Mouse (Mus musculus) CH12.LX (cell line): Measurements from ENCODE around the gene Zbtb20. TPM values are rescaled to one million over a fixed set of nuclear protein-coding genes. Genes with fewer than 3 reads are reported as not detected.

Experiments used
- DNase-seq: peaks from one replicate; pipeline ENCODE4 v3.0.0-alpha.2; 2013; ENCODE audit errors: extremely low read depth
- H3K27ac ChIP-seq: 2 replicates; pipeline ENCODE4 v1.5.1; 2012; ENCODE audit warnings: low read depth, mild to moderate bottlenecking, control low read depth, moderate library complexity; ENCODE audit not compliant: insufficient read depth
- H3K27me3 ChIP-seq: replicated peaks from 2 replicates; pipeline ENCODE3; 2012; ENCODE audit warnings: inconsistent platforms
- H3K36me3 ChIP-seq, 2 experiments: replicated peaks in 1 of 2; 2 replicates each; pipeline versions ENCODE3 to v1.6.1; 2012; ENCODE audit warnings: inconsistent platforms in 1 of 2, low read length in 1 of 2, mild to moderate bottlenecking in 1 of 2, mixed read lengths in 1 of 2, moderate library complexity in 1 of 2; ENCODE audit not compliant: control insufficient read depth in 1 of 2, insufficient read depth in 1 of 2
- H3K4me1 ChIP-seq, 2 experiments: 2 replicates each; pipeline ENCODE4 v1.6.1; 2012; ENCODE audit warnings: inconsistent platforms in 1 of 2, moderate library complexity in 1 of 2; ENCODE audit not compliant: insufficient read depth in 2 of 2, control insufficient read depth in 1 of 2
- H3K4me2 ChIP-seq: 2 replicates; pipeline ENCODE4 v1.6.1; 2012; ENCODE audit warnings: low read depth, mild to moderate bottlenecking, control low read depth; ENCODE audit not compliant: poor library complexity, insufficient read depth, severe bottlenecking
- H3K4me3 ChIP-seq, 3 experiments: fragments of 150-350 bp in 1 of 3; sonication (generic) in 1 of 3; replicated peaks in 1 of 3; 2 replicates each; pipeline versions ENCODE3 to v1.5.1; 2011 to 2012; ENCODE audit warnings: low read depth in 2 of 3, low read length in 2 of 3, mild to moderate bottlenecking in 2 of 3, moderate library complexity in 2 of 3, control low read depth in 1 of 3, improper control_type of control experiment in 1 of 3, inconsistent platforms in 1 of 3, mixed read lengths in 1 of 3; ENCODE audit not compliant: poor library complexity in 1 of 3
- H3K79me2 ChIP-seq: replicated peaks from 2 replicates; pipeline ENCODE4 v1.6.1; 2012; ENCODE audit warnings: mild to moderate bottlenecking, moderate library complexity; ENCODE audit not compliant: control insufficient read depth, poor library complexity, insufficient read depth, severe bottlenecking; ENCODE audit errors: extremely low read depth
- H3K9ac ChIP-seq: 2 replicates; pipeline ENCODE4 v1.6.1; 2012; ENCODE audit warnings: low read depth, mild to moderate bottlenecking, control low read depth, moderate library complexity; ENCODE audit not compliant: insufficient read depth
- H3K9me3 ChIP-seq: replicated peaks from 2 replicates; pipeline ENCODE3; 2012; ENCODE audit warnings: low read length, inconsistent platforms, mixed read lengths
- BHLHE40 ChIP-seq: IDR thresholded peaks from 2 replicates; pipeline ENCODE4 v1.6.1; 2011; ENCODE audit warnings: mild to moderate bottlenecking, low read depth, low read length, improper control_type of control experiment
- CHD2 ChIP-seq: IDR thresholded peaks from 2 replicates; pipeline ENCODE4 v1.6.1; 2011; ENCODE audit warnings: low read length, improper control_type of control experiment
- E2F4 ChIP-seq: IDR thresholded peaks from 2 replicates; pipeline ENCODE4 v1.6.1; 2011; ENCODE audit warnings: low read depth, low read length, improper control_type of control experiment; ENCODE audit not compliant: insufficient replicate concordance
- ELF1 ChIP-seq: IDR thresholded peaks from 2 replicates; pipeline ENCODE4 v1.6.1; 2014; ENCODE audit warnings: low read depth, mild to moderate bottlenecking, inconsistent platforms, low read length, improper control_type of control experiment
- EP300 ChIP-seq: IDR thresholded peaks from 2 replicates; pipeline ENCODE4 v1.6.1; 2011; ENCODE audit warnings: low read length, improper control_type of control experiment
- ETS1 ChIP-seq: conservative IDR thresholded peaks from 2 replicates; pipeline ENCODE4 v1.6.1; 2012; ENCODE audit warnings: low read depth, mild to moderate bottlenecking, inconsistent platforms, low read length, improper control_type of control experiment, moderate library complexity
- HCFC1 ChIP-seq: IDR thresholded peaks from 2 replicates; pipeline ENCODE4 v1.6.1; 2012; ENCODE audit warnings: low read depth, mild to moderate bottlenecking, inconsistent platforms, low read length, improper control_type of control experiment
- IRF4 ChIP-seq: IDR thresholded peaks from 2 replicates; pipeline ENCODE4 v1.6.1; 2014; ENCODE audit warnings: low read depth, mild to moderate bottlenecking, inconsistent platforms, low read length, improper control_type of control experiment
- JUN ChIP-seq: IDR thresholded peaks from 2 replicates; pipeline ENCODE4 v1.6.1; 2011; ENCODE audit warnings: low read depth, mild to moderate bottlenecking, low read length, improper control_type of control experiment, moderate library complexity; ENCODE audit not compliant: insufficient read depth
- JUND ChIP-seq: conservative IDR thresholded peaks from 2 replicates; pipeline ENCODE4 v1.6.1; 2011; ENCODE audit warnings: low read depth, low read length, improper control_type of control experiment
- KAT2A ChIP-seq: IDR thresholded peaks from 2 replicates; pipeline ENCODE4 v1.6.1; 2012; ENCODE audit warnings: low read length, improper control_type of control experiment, inconsistent platforms; ENCODE audit not compliant: insufficient replicate concordance
- MAFK ChIP-seq: IDR thresholded peaks from 2 replicates; pipeline ENCODE4 v1.6.1; 2011; ENCODE audit warnings: low read length, improper control_type of control experiment; ENCODE audit not compliant: insufficient replicate concordance
- MAX ChIP-seq: IDR thresholded peaks from 2 replicates; pipeline ENCODE4 v1.6.1; 2011; ENCODE audit warnings: low read length, improper control_type of control experiment
- MAZ ChIP-seq: IDR thresholded peaks from 2 replicates; pipeline ENCODE4 v1.6.1; 2012; ENCODE audit warnings: low read depth, mild to moderate bottlenecking, inconsistent platforms, low read length, improper control_type of control experiment, moderate library complexity
- MEF2A ChIP-seq: IDR thresholded peaks from 2 replicates; pipeline ENCODE4 v1.6.1; 2014; ENCODE audit warnings: low read depth, mild to moderate bottlenecking, inconsistent platforms, low read length, improper control_type of control experiment, borderline replicate concordance
- MXI1 ChIP-seq: IDR thresholded peaks from 2 replicates; pipeline ENCODE4 v1.6.1; 2011; ENCODE audit warnings: mild to moderate bottlenecking, low read depth, low read length, improper control_type of control experiment
- NELFE ChIP-seq: IDR thresholded peaks from 2 replicates; pipeline ENCODE4 v1.6.1; 2011; ENCODE audit warnings: low read depth, low read length, improper control_type of control experiment
- POLR2A ChIP-seq: IDR thresholded peaks from 2 replicates; pipeline ENCODE4 v1.6.1; 2011; ENCODE audit warnings: low read depth, mild to moderate bottlenecking, improper control_type of control experiment, low read length
- POLR2AphosphoS2 ChIP-seq: IDR thresholded peaks from 2 replicates; pipeline ENCODE4 v1.6.1; 2011; ENCODE audit warnings: low read depth, low read length, improper control_type of control experiment
- RAD21 ChIP-seq: IDR thresholded peaks from 2 replicates; pipeline ENCODE4 v1.6.1; 2011; ENCODE audit warnings: low read depth, mild to moderate bottlenecking, low read length, improper control_type of control experiment, moderate library complexity
- SIN3A ChIP-seq: IDR thresholded peaks from 2 replicates; pipeline ENCODE4 v1.6.1; 2012; ENCODE audit warnings: low read length, improper control_type of control experiment, inconsistent platforms
- TBP ChIP-seq: conservative IDR thresholded peaks from 2 replicates; pipeline ENCODE4 v1.6.1; 2011; ENCODE audit warnings: low read depth, low read length, improper control_type of control experiment
- TCF12 ChIP-seq: IDR thresholded peaks from 2 replicates; pipeline ENCODE4 v1.6.1; 2014; ENCODE audit warnings: low read depth, mild to moderate bottlenecking, inconsistent platforms, low read length, improper control_type of control experiment
- UBTF ChIP-seq: IDR thresholded peaks from 2 replicates; pipeline ENCODE4 v1.6.1; 2012; ENCODE audit warnings: low read depth, mild to moderate bottlenecking, inconsistent platforms, low read length, improper control_type of control experiment, moderate library complexity
- ZMIZ1 ChIP-seq: IDR thresholded peaks from 2 replicates; pipeline ENCODE4 v1.6.1; 2012; ENCODE audit warnings: low read depth, mild to moderate bottlenecking, inconsistent platforms, low read length, improper control_type of control experiment
- ZNF384 ChIP-seq: IDR thresholded peaks from 2 replicates; pipeline ENCODE4 v1.6.1; 2012; ENCODE audit warnings: low read depth, low read length, improper control_type of control experiment, inconsistent platforms
- dilution Hi-C: fragments of 300-500 bp; cut with MboI; formaldehyde crosslinking; loops from 2 replicates; pipeline ENCODE4 v1.14.3; 2020; ENCODE audit warnings: low sequenced_read_pairs; ENCODE audit not compliant: extremely low pct_unique_long_range_greater_than_20kb, extremely low pct_ligation_motif_present
- in situ Hi-C: fragments of 300-500 bp; cut with MboI; formaldehyde crosslinking; loops from 3 replicates; pipeline ENCODE4 v1.14.3; 2019; ENCODE audit warnings: low sequenced_read_pairs, low pct_ligation_motif_present, low pct_unique_long_range_greater_than_20kb, mixed read lengths
- polyA plus RNA-seq: library from polyadenylated mRNA; unstranded; fragments of >175 nt; gene quantifications from 2 replicates; pipeline ENCODE4 v1.2.1, GENCODE M21; 2012; ENCODE audit warnings: low read depth; ENCODE audit not compliant: insufficient read length
- total RNA-seq, 2 experiments: library from RNA; depleted of rRNA; stranded (reverse); fragments of 300-350 nt in 1 of 2; fragments of >200 nt in 1 of 2; gene quantifications; 2 replicates each; pipeline ENCODE4 v1.2.3; 2012 to 2014

Zbtb20 gene
- total and polyA plus RNA-seq, 3 experiments, result 24.9 to 58.0 (median 51.6) TPM

GRCm38 (mm10) chr16:43454370-43454934 is 578.8 kb downstream of the Zbtb20 start:
- Histone ChIP-seq H3K4me2 (peak overlapping the region; percentile 83), H3K79me2 (peaks cover 47% of the 10 kb centered on the region), H3K27ac (peak overlapping the region; percentile 83), H3K4me3 (no peak overlapping the region), H3K9me3 (no peaks in the 10 kb centered on the region), H3K9ac (peak overlapping the region; percentile 99), H3K4me1 (peaks cover 20 to 79% of the 10 kb centered on the region in 2 experiments), H3K27me3 (no peaks in the 10 kb centered on the region), H3K36me3 (no peaks in the 10 kb centered on the region)
- TF ChIP-seq EP300 (peak; percentile 71), MAZ (no peak), HCFC1 (no peak), IRF4 (peak; percentile 69; the same call in 1 of the 2 replicates), ELF1 (peak; percentile 17; the same call in 1 of the 2 replicates), E2F4 (0 out of 2 replicates have a peak, but pooled peaks have one; percentile 71), TCF12 (peak; percentile 42), ZNF384 (peak; percentile 85), ETS1 (peak; percentile 59), MEF2A (peak; percentile 84), NELFE (peak; percentile 38; the same call in 1 of the 2 replicates), SIN3A (no peak), RAD21 (no peak), UBTF (no peak), ZMIZ1 (no peak), TBP (peak; percentile 78; the same call in 1 of the 2 replicates), JUND (no peak; the same call in none of the 2 replicates), CHD2 (peak; percentile 94), MXI1 (no peak), POLR2AphosphoS2 (no peak), POLR2A (peak; percentile 47), JUN (peak; percentile 23; the same call in 1 of the 2 replicates), MAX (0 out of 2 replicates have a peak, but pooled peaks have one; percentile 16), MAFK (no peak), BHLHE40 (no peak; the same call in 1 of the 2 replicates), KAT2A (no peak)
- in situ Hi-C loops (loop anchor here (10.0 kb wide), 1 partner anchor 50 kb away; no protein-coding TSS in a partner anchor), dilution Hi-C loops (no loop called here)
- DNase-seq, result no peak
